Mouse (Mus musculus) thymus, adult 2 months (tissue): Measurements from ENCODE around the gene Gsc. TPM values are rescaled to one million over a fixed set of nuclear protein-coding genes. Genes with fewer than 3 reads are reported as not detected.

ENCODE experiments used
- DNase-seq: peaks from one replicate; pipeline ENCODE4 v3.0.0; 2021
- H3K27ac ChIP-seq: fragments of 200-500 bp; 2 replicates; pipeline ENCODE4 v1.5.1; 2012; ENCODE audit warnings: low read length, control low read depth; ENCODE audit not compliant: control insufficient read depth, insufficient read depth
- H3K27me3 ChIP-seq: fragments of 200-500 bp; 2 replicates; pipeline ENCODE4 v1.6.1; 2012; ENCODE audit warnings: mild to moderate bottlenecking, low read length, moderate library complexity, mixed read lengths; ENCODE audit not compliant: control insufficient read depth, insufficient read depth
- H3K36me3 ChIP-seq: fragments of 200-500 bp; 2 replicates; pipeline ENCODE4 v1.6.1; 2012; ENCODE audit warnings: mild to moderate bottlenecking, low read length, moderate library complexity; ENCODE audit not compliant: control insufficient read depth, insufficient read depth
- H3K4me1 ChIP-seq: fragments of 200-500 bp; replicated peaks from 2 replicates; pipeline ENCODE4 v1.6.1; 2012; ENCODE audit warnings: low read length; ENCODE audit not compliant: control insufficient read depth, insufficient read depth
- H3K4me3 ChIP-seq: fragments of 200-500 bp; 2 replicates; pipeline ENCODE4 v1.5.1; 2012; ENCODE audit warnings: mild to moderate bottlenecking, low read length, control low read depth, moderate library complexity; ENCODE audit not compliant: control insufficient read depth, insufficient read depth
- CTCF ChIP-seq: fragments of 200-500 bp; IDR thresholded peaks from 2 replicates; pipeline ENCODE4 v1.5.1; 2012; ENCODE audit warnings: mild to moderate bottlenecking, control low read depth, low read length, moderate library complexity, borderline replicate concordance; ENCODE audit not compliant: control insufficient read depth, poor library complexity, insufficient read depth; ENCODE audit errors: extremely low read depth
- POLR2A ChIP-seq: fragments of 200-500 bp; IDR thresholded peaks from 2 replicates; pipeline ENCODE4 v1.6.1; 2012; ENCODE audit warnings: mild to moderate bottlenecking, low read length, control low read depth, moderate library complexity; ENCODE audit not compliant: control insufficient read depth, poor library complexity, insufficient read depth; ENCODE audit errors: extremely low read depth
- WGBS: fragments of 180-500 bp; shearing (Covaris S2); methylation state at CpG from one replicate; pipeline ENCODE4 v1.1.7; 2018; 5-methylcytosine and 5-hydroxymethylcytosine counted together
- polyA plus RNA-seq: library from polyadenylated mRNA; depleted of rRNA; stranded (reverse); fragments of >200 nt; gene quantifications from 2 replicates; pipeline ENCODE4 v1.2.3, GENCODE M21; 2012; rRNA removed

The Gsc gene
- 0.77 and 1.5 TPM in 2 replicates for polyA plus RNA-seq

DNA sequence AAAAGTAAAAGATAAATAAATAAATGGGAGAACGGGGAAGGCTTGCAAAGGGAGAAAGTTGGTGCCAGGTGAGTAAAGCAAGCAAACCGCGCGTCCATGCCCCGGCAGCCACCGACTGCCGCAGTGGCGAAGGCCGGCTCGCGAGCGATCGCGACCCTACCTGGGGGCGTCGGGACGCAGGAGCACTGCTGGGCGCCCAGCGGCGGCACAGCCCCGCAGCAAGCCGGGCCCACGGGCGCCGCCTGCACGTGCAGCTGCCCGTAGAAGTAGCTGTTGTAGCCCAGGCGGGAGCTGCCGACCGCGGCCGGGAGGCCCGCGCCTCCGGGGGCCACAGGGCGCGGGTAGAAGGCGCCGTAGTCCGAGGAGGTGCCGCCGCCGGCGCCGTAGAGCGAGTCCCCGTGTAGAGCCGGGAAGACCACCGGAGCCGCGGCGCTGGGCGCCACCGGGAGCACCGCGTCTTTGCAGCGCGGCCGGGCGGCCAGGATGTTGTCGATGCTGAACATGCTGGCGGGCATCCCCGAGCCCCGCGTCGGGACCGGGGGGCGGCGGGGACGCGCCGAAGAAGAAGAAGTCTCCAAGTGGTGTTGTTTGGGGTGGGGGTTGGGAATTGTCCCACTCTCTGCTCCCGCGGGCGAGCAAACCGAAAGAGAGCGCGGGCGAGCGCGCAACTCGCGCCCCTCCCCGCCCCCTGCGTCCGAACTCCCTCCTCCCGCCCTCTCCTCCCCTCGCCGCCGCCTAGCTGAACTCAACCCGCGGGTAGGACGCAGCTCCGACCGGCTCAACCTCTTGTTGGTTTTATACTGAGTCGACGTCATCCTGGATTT, at the start of gene Gsc:
TSS of gene Gsc (minus strand) at position 730 of the 824 bp plus-strand sequence.
- DNase-seq: no peak
- peak within 1 kb of the TSS; percentile 2 for H3K4me3 ChIP-seq
- H3K27ac ChIP-seq: no peak within 1 kb of the TSS
- WGBS: 2% methylated on average over 97 of the region's 97 CpGs
- TF ChIP-seq CTCF (no peak), POLR2A (no peak)
- H3K4me1 ChIP-seq: no peaks in the 10 kb centered on the region
- H3K36me3 ChIP-seq: no peaks in the 10 kb centered on the region
- H3K27me3 ChIP-seq: peaks cover 16% of the 10 kb centered on the region

DNA sequence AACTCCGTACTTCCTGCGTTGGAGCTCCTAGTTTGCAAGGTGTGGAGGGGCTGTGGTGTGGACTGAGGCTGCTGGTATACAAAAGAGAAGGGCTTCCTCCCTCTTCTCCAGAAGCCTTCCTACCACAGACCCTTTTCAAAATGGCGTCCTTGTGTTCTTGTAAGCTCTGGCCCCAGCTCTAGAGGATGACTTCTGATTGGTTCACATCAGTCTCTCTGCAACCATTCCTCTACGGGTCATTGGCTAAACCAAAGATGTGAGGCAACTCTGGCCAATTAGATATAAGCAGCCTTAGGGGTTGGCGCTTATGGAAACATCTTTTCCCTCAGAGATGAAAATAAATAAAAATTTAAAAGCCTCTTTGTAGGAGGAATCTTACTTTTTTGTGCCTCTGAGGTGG, 46.6 kb upstream of the Gsc start:
- Histone ChIP-seq H3K27me3 (no peaks in the 10 kb centered on the region), H3K4me3 (no peak overlapping the region), H3K27ac (no peak overlapping the region), H3K4me1 (no peaks in the 10 kb centered on the region), H3K36me3 (no peaks in the 10 kb centered on the region)
- TF ChIP-seq CTCF (no peak), POLR2A (no peak)
- WGBS: 96% methylated on average over 5 of the region's 5 CpGs
- no peak for DNase-seq

DNA sequence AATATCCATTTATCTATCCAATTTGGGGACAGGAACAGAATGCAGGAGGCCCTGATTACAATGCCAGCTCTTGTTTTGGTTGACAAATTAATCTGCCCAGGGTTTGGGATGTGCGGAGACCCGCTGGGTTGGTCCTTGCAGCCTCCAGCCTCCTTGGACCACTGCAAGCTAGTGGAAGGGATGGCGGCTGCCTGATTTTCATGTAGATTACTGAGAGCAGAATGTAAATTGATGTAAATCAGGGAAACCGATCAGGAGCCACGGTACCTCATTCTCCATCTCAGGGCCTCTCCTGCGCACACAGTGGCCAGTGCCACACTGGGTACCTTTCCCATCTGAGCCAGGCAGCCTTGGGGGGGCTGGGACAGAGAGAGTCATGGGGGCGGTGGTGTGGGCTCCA, 34.8 kb upstream of the Gsc start:
- Histone ChIP-seq H3K27ac (no peak overlapping the region), H3K4me1 (no peaks in the 10 kb centered on the region), H3K27me3 (no peaks in the 10 kb centered on the region), H3K36me3 (no peaks in the 10 kb centered on the region), H3K4me3 (no peak overlapping the region)
- no peak for DNase-seq
- 92% methylated on average over 7 of the region's 7 CpGs for WGBS
- TF ChIP-seq POLR2A (no peak), CTCF (no peak)

DNA sequence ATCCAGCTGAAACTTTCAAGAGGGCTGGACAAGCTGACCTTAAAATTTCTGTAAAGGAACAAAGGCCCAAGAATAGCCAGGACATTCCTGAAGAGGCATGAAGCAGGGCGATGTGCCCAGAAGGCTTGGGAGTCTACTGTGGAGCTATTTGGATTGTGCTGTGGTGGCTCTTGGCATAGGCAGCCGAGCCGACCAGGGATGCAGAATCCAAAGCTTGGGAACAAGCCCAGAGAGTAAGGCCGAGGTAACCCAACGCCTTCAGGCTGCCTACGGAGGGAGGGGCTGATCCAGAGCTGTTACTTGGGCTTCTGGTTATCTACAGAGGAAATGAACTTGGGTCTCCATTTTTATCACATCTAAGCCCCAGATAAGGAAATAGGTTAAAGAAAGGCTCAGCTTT, 18.9 kb upstream of the Gsc start:
- no peak overlapping the region for H3K27ac ChIP-seq
- no peak overlapping the region for H3K4me3 ChIP-seq
- WGBS: 72% methylated on average over 6 of the region's 6 CpGs
- no peak for DNase-seq
- no peaks in the 10 kb centered on the region for H3K36me3 ChIP-seq
- H3K4me1 ChIP-seq: no peaks in the 10 kb centered on the region
- no peaks in the 10 kb centered on the region for H3K27me3 ChIP-seq
- TF ChIP-seq POLR2A (no peak), CTCF (no peak)

DNA sequence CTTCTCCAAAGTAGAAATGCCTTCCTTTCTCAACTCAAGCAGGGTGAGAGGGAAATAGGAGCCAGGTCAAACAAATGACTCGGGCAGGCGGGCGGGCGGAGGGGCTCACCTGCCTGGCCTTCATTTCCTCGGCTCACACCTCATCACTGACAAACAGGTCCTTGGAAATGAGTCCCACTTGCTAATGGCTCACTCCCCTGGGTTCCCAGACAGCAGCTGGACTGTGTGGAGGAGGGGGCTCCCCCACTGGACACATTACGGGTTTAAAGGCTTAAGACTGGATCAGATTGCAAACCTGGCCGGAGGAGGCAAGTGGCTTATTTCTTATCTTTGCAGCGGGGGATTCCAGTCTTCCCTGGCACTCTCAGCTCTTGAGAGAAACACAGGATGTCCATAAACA, 13.1 kb upstream of the Gsc start:
- no peak overlapping the region for H3K4me3 ChIP-seq
- 55% methylated on average over 8 of the region's 8 CpGs for WGBS
- no peaks in the 10 kb centered on the region for H3K36me3 ChIP-seq
- TF ChIP-seq POLR2A (no peak), CTCF (no peak)
- no peaks in the 10 kb centered on the region for H3K27me3 ChIP-seq
- no peak for DNase-seq
- H3K4me1 ChIP-seq: no peaks in the 10 kb centered on the region
- no peak overlapping the region for H3K27ac ChIP-seq

DNA sequence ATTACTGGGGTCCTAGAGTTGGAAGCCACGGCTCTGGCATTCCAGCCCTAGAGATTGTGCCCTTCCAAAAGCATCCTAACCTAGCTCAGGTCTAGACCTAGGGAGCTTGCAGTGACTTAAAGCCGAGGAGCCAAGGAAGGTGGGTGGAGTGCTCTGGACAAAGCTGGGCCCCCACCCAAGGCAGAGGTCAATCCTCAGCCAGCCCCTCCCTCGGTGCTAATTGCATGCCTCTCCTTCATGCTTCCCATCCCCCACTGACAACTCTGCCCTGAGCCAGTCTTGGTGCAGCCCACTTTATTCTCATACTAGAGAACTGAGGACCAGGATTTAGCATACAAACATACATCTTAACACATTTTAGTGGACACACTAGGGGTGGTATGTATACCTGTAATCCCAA, 12.0 kb upstream of the Gsc start:
- no peaks in the 10 kb centered on the region for H3K36me3 ChIP-seq
- no peaks in the 10 kb centered on the region for H3K27me3 ChIP-seq
- no peak overlapping the region for H3K4me3 ChIP-seq
- no peak overlapping the region for H3K27ac ChIP-seq
- TF ChIP-seq CTCF: no peak
- no peak for TF ChIP-seq POLR2A
- DNase-seq: no peak
- no peaks in the 10 kb centered on the region for H3K4me1 ChIP-seq
- 37% methylated on average over 3 of the region's 3 CpGs for WGBS

DNA sequence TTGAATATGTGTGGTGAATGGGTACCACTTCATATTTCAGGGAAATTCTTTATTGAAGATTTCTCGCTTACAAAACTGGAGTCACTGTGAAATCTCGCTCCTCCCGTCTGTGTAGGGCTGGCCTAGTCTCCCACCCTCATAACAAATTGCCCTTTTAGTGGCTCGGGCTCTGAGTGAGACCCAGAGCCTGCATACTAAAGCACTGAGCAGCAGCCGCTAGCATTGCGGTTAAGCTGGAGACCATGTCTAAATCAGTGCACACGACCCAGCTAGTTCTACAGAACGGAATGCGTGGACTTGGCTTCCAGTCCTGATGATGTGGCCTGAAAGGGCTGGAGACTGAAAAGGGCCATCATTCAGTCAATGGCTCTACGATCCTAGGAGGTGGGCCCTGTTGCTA, 7.9 kb upstream of the Gsc start:
- H3K27me3 ChIP-seq: peaks cover 6% of the 10 kb centered on the region; the same call in 1 of the 2 replicates
- no peak overlapping the region for H3K27ac ChIP-seq
- H3K36me3 ChIP-seq: no peaks in the 10 kb centered on the region

More for the DNA sequence above, 7.9 kb upstream of the Gsc start:
- H3K4me1 ChIP-seq: no peaks in the 10 kb centered on the region
- 83% methylated on average over 10 of the region's 10 CpGs for WGBS
- no peak for DNase-seq
- no peak overlapping the region for H3K4me3 ChIP-seq
- TF ChIP-seq POLR2A (no peak), CTCF (no peak)
